Mouse (Mus musculus) liver, adult 2 months (tissue): ENCODE results near the gene St14.
A peak's percentile ranks its signal among the peaks of the same experiment; 100 is the strongest.

Source experiments
- CTCF ChIP-seq: fragments of 200-500 bp; IDR thresholded peaks from 2 replicates; pipeline ENCODE4 v1.5.1; 2011; ENCODE audit warnings: low read depth, low read length, control low read depth
- POLR2A ChIP-seq: fragments of 200-500 bp; IDR thresholded peaks from 2 replicates; pipeline ENCODE4 v1.6.1; 2011; ENCODE audit warnings: low read length, control low read depth; ENCODE audit not compliant: insufficient read depth; ENCODE audit errors: extremely low read depth

DNA sequence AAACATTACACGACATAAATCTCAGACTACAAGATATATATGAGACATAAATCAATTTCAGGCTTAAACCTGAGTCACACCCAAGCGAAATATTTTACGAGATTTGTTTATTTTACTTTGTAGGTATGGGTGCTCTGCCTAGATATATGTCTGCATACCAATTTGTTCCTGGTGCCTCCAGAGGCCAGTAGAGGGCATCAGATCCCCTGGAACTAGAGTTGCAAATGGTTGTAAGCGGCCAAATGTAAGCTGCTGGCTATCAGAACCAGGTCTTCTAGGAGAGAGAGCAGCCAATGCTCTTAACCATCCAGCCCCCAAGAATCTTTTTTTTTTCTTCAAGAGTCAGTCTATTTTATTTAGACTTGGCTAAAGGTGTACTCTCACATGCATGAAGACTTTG, 28.3 kb upstream of the St14 start:
- TF ChIP-seq POLR2A: no peak
- TF ChIP-seq CTCF: peak; percentile 31; the same call in 1 of the 2 replicates
